Mouse (Mus musculus): Measurements from ENCODE around the gene Cttn.

Gene Cttn

GRCm38 (mm10) chr7:144470545-144471059 lies at the start of gene Cttn:
Gene Cttn (minus strand): TSS chr7:144471009.
- DNase-seq = peak; percentile 24

- no peak for DNase-seq
Observed at GRCm38 (mm10) chr7:144519852-144520251, 49.0 kb upstream of the Cttn start.

- DNase-seq = no peak
Observed at GRCm38 (mm10) chr7:144516711-144517110, 45.9 kb upstream of the Cttn start.

- DNase-seq = no peak
Observed at GRCm38 (mm10) chr7:144509090-144509489, 38.3 kb upstream of the Cttn start.

- DNase-seq = no peak
Observed at GRCm38 (mm10) chr7:144506807-144507206, 36.0 kb upstream of the Cttn start.

GRCm38 (mm10) chr7:144503959-144504358 lies 33.1 kb upstream of the Cttn start:
- no peak for DNase-seq

- no peak for DNase-seq
Observed at GRCm38 (mm10) chr7:144492931-144493330, 22.1 kb upstream of the Cttn start.

GRCm38 (mm10) chr7:144490201-144490873 lies 19.5 kb upstream of the Cttn start:
- no peak for DNase-seq

GRCm38 (mm10) chr7:144489067-144489774 lies 18.4 kb upstream of the Cttn start:
- no peak for DNase-seq

- DNase-seq = no peak
Observed at GRCm38 (mm10) chr7:144480314-144480713, 9.5 kb upstream of the Cttn start.

- DNase-seq = no peak
Observed at GRCm38 (mm10) chr7:144479569-144479968, 8.8 kb upstream of the Cttn start.

- DNase-seq = no peak
Observed at GRCm38 (mm10) chr7:144475741-144476140, 4.9 kb upstream of the Cttn start.

- DNase-seq = no peak
Observed at GRCm38 (mm10) chr7:144473486-144473885, 2.7 kb upstream of the Cttn start.

- no peak for DNase-seq
Observed at GRCm38 (mm10) chr7:144471103-144471502, 294 bp upstream of the Cttn start.

- DNase-seq = no peak
Observed at GRCm38 (mm10) chr7:144469908-144470544, 783 bp downstream of the Cttn start.

- DNase-seq = no peak
Observed at GRCm38 (mm10) chr7:144469181-144469641, 1.6 kb downstream of the Cttn start.

- DNase-seq = no peak
Observed at GRCm38 (mm10) chr7:144468741-144469140, 2.1 kb downstream of the Cttn start.

GRCm38 (mm10) chr7:144462577-144462976 lies 8.2 kb downstream of the Cttn start:
- DNase-seq = no peak

GRCm38 (mm10) chr7:144461246-144461902 lies 9.4 kb downstream of the Cttn start:
- no peak for DNase-seq

GRCm38 (mm10) chr7:144458881-144459280 lies 11.9 kb downstream of the Cttn start:
- no peak for DNase-seq

GRCm38 (mm10) chr7:144450661-144451060 lies 20.1 kb downstream of the Cttn start:
- DNase-seq = no peak

GRCm38 (mm10) chr7:144449637-144450570 lies 20.9 kb downstream of the Cttn start:
- no peak for DNase-seq
